Mouse (Mus musculus) cortical plate, adult 2 months (tissue): ENCODE results near the gene Cst10. TPM values are rescaled to one million over a fixed set of nuclear protein-coding genes. Genes with fewer than 3 reads are reported as not detected.

Experiments used
- H3K27ac ChIP-seq: fragments of 200-500 bp; 2 replicates; pipeline ENCODE4 v1.5.1; 2012; ENCODE audit warnings: low read length, control low read depth, inconsistent platforms; ENCODE audit not compliant: insufficient read depth
- H3K4me1 ChIP-seq: fragments of 200-500 bp; 2 replicates; pipeline ENCODE4 v1.6.1; 2011; ENCODE audit warnings: low read length; ENCODE audit not compliant: control insufficient read depth, insufficient read depth
- H3K4me3 ChIP-seq: fragments of 200-500 bp; 2 replicates; pipeline ENCODE4 v1.5.1; 2011; ENCODE audit warnings: mild to moderate bottlenecking, low read length, control low read depth; ENCODE audit not compliant: insufficient read depth
- CTCF ChIP-seq: fragments of 200-500 bp; IDR thresholded peaks from 2 replicates; pipeline ENCODE4 v1.5.1; 2011; ENCODE audit warnings: mild to moderate bottlenecking, control low read depth, low read length; ENCODE audit not compliant: insufficient read depth; ENCODE audit errors: extremely low read depth
- POLR2A ChIP-seq: fragments of 200-500 bp; IDR thresholded peaks from 2 replicates; pipeline ENCODE4 v1.6.1; 2011; ENCODE audit warnings: mild to moderate bottlenecking, low read length, control low read depth; ENCODE audit not compliant: insufficient read depth; ENCODE audit errors: extremely low read depth
- polyA plus RNA-seq: library from polyadenylated mRNA; depleted of rRNA; stranded (reverse); fragments of >200 nt; gene quantifications from 2 replicates; pipeline ENCODE4 v1.2.3, GENCODE M21; 2012; rRNA removed

Cst10 gene
- polyA plus RNA-seq: not detected in 2 replicates

DNA sequence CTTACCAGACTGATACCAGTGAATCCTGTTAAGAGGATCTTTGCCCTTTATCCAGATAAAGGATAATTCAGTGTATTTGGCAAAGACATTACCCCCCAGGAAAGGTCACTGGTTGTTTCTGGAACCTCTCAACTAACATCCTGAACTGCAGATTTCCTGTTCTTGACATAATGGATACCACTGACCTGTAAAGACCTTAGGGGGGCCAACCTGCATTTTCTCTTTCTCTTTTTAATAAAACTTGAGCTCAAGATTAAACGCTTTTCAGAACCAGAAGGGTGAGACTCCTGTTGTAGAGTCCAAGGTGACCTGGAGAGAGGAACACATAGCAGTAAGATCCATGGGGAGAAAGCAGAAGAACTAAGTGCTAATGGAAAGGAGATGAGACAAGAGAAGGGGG is at the start of gene Cst10:
Cst10 (plus strand) TSS at position 301 of the 400 bp plus-strand sequence.
- Histone ChIP-seq H3K27ac (no peak within 1 kb of the TSS), H3K4me1 (no peaks in the 10 kb centered on the region), H3K4me3 (no peak within 1 kb of the TSS)
- TF ChIP-seq CTCF: no peak
- no peak for TF ChIP-seq POLR2A

- TF ChIP-seq CTCF: no peak
- no peak for TF ChIP-seq POLR2A
- Histone ChIP-seq H3K4me3 (no peak overlapping the region), H3K4me1 (no peaks in the 10 kb centered on the region), H3K27ac (no peak overlapping the region)
Measured at GRCm38 (mm10) chr2:149392951-149393350, 11.9 kb upstream of the Cst10 start.

- TF ChIP-seq CTCF (peak; percentile 55; the same call in 1 of the 2 replicates), POLR2A (no peak)
- no peak overlapping the region for H3K4me3 ChIP-seq
Measured at GRCm38 (mm10) chr2:149422564-149422963, 17.7 kb downstream of the Cst10 start.

More at GRCm38 (mm10) chr2:149422564-149422963, 17.7 kb downstream of the Cst10 start:
- H3K4me1 ChIP-seq: no peaks in the 10 kb centered on the region
- no peak overlapping the region for H3K27ac ChIP-seq
